Mouse (Mus musculus) embryo, embryonic 10 days (tissue): ENCODE data around the gene Ccdc126.
A peak's percentile ranks its signal among the peaks of the same experiment; 100 is the strongest.

ENCODE experiments used
- DNase-seq: peaks from one replicate; pipeline ENCODE4 v3.0.0-alpha.2; 2015; ENCODE audit warnings: low spot score

Ccdc126 gene

DNA sequence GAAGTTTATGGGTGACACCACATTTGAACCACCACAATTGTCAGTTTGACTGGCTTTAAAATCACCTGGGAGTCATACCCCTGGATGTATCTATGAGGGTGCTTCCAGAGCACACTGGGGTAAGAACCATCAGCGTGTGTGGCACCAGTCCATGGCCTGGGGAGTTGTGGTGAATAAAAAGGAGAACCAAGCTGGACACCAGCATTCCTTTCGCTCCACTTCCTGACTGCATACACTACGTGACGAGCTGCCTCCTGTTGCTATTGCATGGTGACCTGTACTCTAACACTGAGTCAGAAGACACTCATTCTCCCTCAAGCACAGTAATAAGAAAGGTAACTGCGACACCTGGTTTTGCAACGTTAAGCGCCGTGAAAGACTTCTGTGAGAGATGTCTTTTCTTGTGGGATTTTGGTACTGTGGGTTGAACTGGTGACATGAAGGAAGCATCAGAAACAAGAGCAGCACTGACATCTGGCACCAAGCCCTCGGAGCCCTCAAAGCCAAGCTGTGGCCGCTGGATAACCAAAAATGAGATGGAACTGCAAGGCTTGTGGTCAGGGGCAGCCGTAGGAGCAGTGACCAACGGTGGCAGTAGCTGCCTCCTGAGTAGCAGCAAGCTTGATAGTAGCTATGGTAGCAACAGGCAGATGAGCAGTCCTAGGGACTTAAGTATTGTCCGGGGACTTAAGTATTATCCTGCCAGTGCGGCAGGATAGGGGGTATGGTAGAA is 24.8 kb downstream of the Ccdc126 start:
- no peak for DNase-seq

DNA sequence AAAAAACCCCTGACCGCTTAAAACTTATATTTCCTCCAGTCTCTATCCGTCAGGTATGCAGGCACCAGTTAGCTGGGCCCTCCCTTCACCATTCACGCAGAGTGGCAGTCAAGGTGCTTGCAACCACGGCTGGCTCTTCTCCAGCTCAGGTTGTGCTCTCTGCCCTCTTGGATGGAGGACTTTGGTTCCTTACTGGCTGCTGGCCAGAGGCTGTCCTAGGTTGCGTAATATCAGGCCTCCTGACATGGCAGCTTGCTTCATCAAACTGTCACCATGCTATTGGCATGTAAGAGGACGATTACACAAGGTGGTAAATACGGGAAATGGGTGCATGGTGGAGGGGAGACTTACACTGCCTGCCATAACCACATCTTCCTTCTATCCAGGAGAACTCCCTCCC is 30.8 kb downstream of the Ccdc126 start:
- no peak for DNase-seq

DNA sequence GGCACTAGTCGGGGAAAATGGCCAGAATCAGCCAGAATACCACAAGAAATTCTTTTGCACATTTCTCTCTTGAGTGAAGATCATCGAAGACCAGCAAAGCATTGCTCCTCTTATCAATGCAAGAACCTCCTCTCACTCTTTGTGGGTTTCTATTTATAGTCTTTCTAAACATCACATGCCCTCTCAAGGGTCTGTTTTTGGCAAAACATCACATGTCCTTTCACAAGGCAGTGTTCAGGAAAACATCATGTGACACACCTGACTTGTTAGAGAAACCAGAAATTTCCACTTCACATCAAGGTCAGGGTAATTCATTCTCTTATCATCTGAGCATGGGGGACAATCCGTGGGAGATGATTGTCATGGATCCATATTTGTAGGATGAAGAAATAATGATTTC is 35.5 kb downstream of the Ccdc126 start:
- no peak for DNase-seq

DNA sequence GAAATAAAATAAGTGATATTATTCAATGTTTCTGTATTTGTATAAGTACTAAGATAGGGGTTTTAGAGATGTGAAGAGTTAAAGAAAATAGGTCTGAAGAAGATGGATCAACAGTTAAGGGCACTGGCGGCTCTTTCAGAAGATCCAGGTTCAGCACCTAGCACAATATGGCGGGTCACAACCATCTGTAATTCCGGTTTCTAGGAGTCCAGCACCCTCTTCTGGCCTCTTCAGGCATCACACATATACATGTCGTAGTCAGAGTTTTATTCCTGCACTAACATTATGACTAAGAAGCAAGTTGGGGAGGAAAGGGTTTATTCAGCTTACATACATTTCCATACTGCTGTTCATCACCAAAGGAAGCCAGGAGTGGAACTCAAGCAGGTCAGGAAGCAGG is 36.1 kb downstream of the Ccdc126 start:
- DNase-seq, result no peak

DNA sequence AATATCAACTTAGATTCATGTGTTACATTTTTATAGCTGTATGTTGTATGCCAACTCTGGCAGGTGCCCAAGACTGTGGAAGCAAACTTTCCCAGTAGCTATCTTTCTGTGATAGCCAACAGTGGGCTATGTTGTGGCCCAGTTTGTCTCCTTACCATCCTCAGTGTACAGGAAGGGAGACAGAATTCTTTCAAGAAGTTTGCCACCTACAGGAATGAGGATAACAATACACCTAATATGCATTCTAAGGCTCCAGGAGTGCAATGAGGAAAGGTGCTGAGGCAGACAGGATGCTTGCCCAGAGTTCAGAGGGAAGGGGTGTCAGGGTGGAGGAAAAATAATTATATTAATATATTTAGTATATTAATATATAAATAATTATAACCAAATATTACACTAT is 41.3 kb downstream of the Ccdc126 start:
- DNase-seq, result no peak

DNA sequence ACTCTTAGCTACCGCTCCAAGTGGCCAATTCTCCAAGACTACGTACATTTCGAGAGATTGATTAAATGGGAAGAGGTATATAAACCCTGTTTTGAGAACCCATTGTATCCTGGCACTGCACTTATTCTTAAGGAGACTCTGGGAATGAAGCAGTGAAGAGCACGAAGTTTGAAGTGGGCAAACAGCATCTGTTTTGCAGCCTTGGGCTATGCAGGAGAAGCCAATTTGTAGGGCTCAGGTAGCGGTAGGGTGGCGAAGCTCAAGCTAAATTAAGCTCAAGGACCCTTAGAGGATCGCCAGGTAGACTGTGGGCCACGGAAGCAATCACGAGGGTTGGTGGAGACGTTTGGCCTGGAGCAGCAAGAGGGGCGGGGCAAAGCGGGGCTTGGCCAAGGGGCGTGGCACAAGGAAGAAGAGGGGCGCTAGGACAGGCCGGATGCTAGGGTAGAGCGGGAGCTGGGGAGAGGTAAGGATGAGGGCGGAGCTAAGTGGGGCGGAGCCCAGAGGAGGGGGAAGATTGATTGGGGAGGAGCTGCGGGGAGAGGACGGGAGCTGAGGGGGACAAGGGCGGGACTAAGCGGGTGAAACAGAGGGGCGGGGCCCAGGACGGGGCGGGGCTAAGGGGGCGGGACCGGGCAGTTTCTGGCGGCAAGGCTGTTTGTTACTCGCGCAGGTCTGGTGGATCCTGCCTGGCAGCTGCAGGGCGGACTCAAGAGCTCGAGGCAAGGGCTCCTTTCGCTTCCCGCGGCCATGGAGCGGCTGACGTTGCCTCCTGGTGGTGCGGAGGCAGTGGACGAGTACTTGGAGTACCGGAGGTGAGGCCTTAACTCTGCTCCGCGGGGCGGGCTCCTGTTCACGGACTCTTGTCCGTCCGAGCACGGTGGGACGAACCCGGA is 48.3 kb downstream of the Ccdc126 start, which contains the start of gene Fam221a:
Gene Fam221a (plus strand): TSS at position 581 of the 896 bp plus-strand sequence.
- DNase-seq, result peak; percentile 95

DNA sequence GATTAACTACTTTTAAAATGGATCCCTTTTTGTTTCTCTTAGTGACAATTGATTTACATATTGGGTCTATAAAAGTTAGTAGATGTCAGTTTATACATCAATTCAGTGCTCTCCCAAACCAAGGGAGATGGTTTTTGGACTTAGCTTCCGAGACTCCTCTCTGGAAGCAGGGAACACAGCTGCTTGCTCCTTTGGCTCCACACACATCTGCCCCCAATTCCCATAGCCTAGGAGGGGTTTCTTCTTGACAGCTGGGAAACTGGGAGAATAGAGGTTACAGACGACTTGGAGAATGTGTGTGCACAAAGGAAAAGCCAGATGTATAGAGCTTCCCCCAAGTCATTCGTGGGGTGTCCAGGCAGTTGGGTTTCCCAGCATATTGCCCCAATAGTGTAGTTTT is 49.1 kb downstream of the Ccdc126 start:
- DNase-seq, result peak; percentile 11

DNA sequence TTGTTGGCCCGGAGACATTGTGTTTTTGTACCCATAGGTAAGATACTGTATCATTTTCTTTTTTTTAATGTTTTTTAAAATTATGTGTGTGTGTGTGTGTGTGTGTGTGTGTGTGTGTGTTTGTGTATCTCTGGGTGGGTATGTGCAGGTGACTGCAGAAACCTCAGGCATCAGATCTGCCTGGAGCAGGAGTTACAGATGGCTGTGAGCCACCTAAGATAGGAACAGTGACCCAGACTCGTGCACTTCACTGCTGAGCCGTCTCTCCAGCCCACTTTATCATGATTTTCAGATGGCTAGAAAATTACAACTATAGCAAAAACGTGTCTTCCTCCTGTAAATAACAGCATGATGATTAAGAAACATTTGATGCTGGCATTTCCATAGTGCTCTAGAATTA is 53.6 kb downstream of the Ccdc126 start:
- DNase-seq, result no peak

DNA sequence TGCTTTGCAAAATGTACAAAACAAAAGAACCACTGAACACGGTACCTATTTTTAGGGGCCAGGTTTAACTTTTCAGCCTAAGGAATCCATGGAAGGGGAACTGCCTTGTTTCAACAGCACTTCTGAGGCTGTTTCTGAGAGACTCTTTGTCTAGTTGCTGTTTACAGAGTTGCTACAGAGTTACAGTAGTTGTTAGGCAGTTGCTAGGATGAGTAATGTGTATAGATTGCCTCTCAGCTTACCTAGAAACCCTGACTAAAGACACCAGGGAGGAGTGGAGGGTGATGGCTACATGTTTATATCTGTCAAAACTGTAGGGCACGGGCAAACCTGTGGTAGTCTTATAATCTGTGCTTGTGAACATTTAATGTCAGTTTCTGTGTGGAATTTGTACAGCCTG is 54.9 kb downstream of the Ccdc126 start:
- no peak for DNase-seq

DNA sequence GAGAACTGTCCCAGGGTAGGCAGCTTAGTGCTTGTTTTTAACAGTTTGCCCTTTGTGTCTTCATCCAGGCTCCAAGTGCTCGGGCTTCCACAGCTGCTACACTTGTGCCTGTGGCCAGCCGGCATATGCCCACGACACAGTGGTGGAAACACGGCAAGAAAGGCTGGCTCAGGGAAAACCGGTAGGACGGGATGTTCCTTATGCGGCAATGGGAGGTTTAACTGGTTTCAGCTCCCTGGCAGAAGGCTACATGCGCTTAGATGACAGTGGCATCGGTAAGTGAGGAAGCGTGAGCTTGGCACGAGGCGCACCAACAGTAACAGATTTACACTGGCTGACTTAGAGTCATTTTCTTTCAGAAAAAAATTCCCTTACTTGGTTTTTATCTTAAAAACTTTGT is 59.3 kb downstream of the Ccdc126 start:
- no peak for DNase-seq
